Mouse (Mus musculus) ovary, postnatal 10 days (tissue): ENCODE data around the gene Faah.
A peak's percentile ranks its signal among the peaks of the same experiment; 100 is the strongest.

Experiments
- DNase-seq: peaks from one replicate; pipeline ENCODE4 v3.0.0; 2022; ENCODE audit warnings: low spot score

Gene Faah

DNA sequence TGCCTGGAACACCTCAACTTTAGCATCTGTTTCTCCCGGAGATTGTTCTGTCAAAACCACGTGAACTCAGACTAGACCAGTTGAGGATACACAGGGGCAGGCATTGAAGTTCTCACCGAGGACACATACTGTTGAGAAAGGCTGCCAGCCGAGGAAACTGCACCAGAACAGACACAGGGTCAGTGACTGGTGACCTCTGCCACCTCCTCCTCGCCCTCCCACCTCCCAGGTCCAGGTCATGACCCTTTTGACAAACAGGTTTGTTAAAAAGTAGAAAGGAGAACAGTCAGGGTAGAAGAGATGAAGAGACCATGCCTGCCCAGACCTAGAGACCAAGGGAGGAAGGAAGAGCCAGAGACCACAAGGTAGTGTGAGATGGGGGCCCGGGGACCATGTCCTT is 17.1 kb downstream of the Faah start:
- DNase-seq = no peak

DNA sequence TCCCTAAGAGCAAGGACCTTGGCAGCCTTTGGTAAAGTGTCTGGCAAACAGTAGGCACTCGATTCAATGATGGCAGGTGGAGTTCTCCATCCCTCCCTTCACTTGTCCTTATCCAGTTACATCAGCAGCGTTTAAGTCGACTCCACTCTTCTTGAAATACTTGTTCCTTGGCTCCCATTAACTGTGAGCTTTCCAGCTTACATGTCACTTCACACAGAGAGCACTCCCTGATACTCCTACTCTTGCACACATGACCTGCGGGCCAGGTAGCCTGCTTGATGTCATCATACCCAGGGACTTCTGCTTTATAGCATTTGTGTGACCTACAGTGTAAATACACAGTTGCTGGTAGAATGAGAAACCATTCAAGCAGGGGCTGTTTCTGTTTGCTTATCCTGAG is 21.0 kb downstream of the Faah start:
- no peak for DNase-seq

DNA sequence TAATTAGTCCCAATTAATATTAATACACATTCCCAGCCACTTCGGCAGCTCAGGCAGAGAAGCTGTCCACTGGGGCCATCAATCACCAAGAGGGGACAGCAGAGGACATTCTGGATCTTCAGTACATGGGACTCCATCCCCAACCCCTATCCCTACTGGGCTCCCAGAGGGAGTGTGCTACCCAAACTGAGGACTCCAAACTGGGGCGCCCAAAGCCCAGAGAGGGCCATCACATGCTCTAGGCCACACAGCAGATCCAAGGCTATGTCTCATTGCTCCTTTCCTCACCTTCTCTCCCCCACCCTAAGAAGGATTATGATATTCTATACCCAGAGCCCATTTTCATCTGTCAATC is 22.4 kb downstream of the Faah start:
- no peak for DNase-seq

DNA sequence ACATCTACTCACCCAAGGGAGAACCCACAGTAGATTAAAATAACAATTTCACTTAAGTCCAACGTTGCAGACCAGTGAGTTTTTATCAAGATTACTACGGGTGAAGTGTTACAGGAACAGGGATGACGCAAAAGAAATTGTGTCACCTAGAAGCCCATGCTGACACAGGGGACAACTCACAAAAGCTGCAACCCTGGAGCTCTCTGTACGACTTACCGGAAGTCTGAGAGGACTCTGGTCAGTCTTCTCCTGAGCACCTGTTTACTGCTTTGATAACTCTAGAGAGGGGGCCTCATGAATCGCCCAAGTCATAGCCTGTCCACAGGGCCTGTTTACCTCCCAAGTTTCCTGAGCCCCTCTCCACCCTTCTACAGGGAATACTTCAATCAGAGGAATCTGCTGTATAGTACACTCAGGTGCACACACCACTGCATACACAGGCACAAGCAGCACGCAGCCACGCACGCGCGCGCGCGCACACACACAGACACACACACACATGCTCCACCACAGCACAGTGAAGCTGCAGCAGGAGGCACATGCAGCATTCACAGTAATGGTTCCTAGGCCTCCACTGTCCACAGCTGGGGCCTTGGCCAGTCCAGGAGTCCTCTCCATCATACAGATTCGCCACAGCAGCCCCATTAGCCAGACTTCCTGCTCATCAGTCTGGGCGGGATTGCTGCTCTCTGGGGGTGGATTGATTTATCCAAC is 22.9 kb downstream of the Faah start:
- DNase-seq = no peak

DNA sequence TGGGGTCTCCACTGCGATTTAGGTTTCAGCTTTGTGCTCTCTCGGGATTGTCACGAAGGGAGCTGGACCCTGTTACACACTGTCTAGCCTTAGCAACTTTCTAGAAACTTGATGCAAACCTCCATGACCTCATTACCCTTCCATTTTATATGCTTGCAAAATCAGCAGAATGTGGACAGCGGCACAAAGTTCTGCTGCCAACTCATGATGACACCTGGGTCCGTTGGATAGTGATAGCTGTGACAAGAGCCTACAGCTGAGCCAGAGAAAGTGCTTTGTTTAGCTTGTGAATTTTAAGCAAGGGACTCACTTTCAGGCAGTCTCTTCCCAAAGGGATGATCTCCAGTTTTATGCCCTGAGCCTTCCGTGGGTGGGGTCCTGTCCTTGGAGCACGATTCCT is 28.3 kb downstream of the Faah start:
- no peak for DNase-seq

DNA sequence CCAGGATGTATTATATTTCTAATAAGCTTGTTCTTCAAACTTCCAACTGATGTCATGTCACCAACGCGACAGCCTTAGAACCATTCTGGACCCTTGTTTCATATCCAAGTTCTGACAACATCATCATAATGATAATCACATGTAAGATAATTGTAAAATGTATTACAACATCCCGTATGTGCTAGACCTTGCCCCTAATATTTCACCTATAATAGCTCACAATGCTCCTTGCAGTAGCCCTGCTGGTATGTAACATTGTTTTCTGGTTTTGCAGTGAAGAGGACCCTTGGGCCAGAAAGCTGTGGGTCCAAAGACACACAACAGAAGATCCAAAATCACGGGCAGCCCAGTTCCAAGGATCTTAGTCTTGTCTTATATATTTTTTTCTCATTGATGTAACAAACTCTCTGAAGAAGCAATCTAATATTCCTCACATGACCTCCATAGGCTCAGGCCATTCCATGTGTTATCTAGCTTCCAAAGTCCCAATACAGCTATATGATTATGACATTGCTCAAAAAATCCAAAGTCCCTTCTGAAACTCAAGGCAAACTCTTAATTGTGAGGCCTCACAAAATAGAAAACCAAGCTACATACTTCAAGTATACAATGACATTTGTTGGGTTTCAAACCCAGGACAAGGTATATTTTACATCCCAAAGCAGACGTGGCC is 29.7 kb downstream of the Faah start:
- no peak for DNase-seq

DNA sequence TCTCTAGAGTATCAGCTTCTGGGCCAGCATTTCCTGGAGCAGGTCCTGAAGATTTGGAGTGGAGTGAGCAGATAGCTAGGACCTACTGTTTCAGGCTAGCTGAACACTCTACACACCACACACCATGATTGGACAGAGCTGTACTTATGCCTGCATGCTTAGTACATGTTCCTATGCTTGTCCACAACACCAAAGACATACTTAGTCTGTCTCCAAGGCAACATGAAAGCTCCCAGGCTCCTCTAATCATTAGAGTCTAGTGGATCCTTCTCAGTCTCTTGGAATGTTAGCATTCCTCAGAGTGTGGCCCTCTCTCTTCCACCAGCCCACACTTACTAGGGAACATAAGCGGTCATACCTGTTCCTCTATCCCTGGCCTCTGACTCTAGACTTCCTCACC is 30.3 kb downstream of the Faah start:
- DNase-seq = no peak

DNA sequence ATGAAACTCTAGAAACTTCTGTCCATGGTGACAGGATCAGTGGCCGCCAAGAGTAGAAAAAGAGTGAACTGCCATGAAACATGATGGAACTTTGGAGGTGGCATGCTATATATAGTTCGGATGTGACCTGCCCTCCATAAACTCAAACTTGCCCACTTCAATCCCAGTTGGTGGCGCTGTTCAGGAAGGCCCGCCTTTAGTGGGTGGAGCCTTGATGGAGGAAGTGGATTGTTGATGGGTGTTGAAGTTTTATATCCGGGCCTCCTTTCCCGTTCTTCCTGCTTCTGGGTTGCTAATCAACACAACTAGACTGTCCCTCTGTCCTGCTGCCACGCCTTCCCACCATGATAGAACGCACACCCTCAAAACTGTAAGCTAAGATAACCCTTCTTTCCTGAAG is 32.8 kb downstream of the Faah start:
- DNase-seq = no peak

DNA sequence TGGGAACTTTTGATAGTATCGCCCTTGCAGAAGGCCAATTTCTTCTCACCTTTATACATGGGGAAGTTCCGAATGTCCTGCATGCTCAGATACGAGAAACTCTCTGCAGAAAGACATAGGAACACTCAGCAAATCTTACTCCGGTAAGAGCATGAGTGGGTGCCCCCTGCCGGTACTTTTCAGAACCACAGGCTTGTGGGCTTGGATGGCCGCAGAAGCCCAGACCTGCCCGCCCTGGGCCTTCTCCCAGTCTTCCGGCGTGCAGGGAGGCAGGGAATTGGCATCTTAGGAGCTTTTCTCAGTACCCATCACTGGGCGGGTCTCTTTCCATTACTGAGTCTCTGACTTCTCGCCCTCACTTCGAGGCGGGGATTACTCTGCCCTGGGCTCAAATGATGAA is 33.6 kb downstream of the Faah start:
- peak; percentile 85 for DNase-seq

DNA sequence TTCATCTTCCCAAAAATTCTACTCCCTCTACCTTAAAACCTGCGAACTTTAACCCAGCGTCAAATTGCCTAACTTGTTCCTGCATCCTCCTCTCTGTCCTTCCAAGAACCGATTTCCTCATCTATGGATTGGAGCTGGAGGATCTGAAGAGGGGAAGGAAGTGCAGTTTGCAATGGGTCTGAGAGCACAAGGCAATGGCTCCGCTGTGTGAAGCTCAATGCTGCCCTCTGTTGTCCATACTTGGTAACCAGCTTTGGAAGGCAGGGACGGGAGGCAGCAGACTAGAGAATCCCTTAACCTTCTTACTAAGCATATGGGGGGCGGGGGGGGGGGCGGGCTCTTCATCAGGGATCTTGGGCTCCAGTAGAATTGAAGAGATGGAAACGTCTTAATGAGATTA is 37.0 kb downstream of the Faah start:
- DNase-seq = peak; percentile 38

DNA sequence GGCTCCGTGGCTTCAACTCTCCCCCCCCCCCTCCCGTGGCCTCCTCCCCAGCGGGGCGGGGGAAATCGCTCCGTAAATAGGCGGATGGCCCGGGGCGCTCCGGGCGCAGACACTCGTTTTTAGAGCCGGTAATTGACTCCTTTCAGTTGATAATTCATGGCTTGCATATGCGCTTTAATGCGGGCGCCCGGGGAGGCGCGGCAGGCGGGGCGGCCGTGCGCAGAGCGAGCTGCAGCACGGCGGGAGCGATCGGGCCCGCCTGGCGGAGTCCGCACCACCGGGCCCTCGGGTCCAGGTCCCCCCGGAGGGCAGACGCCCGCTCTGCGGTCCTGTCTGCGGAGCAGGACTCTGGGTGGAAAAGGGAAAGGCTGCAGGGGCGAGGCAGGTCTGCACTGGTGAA is 38.3 kb downstream of the Faah start:
- no peak for DNase-seq

DNA sequence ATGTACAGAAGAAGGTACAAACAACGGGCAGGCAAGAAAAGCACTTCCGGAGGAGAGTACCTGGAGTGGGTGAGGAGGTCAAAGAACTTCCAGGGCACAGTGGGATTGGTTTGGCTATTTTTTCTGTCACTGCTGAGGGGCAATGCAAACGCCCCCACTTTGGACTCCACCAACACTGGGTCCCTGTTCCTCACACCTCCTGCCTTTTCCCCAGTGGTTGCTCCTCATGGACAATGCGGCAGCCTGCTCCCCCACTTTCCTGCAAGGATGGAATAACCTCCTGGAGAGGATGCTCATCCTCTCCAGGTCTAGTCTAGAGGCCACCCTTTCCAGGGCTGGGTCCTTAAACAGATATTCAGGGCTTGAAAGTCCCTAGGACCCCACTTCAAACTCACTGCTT is 38.8 kb downstream of the Faah start:
- DNase-seq = no peak

DNA sequence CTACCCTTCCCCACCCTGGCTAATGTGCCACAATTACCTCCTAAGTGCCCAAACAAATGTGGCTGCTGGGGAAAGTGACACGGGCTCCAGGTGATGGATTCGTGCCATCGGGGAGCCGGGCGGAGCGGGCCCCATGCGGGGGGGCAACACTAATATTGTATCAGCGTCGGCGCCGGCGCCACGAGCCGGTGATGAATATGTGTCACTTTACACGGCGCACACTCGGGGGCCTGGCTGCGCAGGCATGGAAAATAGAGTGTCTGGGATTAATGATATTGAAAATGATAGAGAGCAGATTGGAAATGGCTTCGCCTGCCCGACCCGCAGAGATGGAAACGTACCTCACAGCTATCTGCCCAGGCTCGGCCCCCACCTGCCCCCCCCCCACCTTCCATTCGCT is 45.2 kb downstream of the Faah start:
- no peak for DNase-seq

DNA sequence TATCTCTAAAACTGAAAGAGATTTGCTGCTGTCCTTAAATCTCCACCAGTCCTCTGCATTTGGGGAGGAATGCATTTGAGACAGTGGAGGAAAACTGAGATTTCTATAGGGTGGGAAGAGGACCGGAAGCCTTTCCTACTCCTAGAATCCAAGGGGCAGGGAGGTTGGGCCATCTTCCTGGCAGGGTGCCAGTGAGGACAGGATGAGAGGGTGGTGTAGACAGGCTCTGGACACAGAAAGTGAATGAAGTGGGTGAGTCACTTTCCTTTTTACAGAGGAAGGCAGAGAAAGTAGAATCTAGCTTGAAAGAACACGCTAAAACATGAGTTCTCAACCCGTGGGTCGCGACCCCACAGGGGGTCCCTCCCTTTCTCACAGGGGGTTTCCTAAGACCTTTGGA is 53.3 kb downstream of the Faah start:
- no peak for DNase-seq

DNA sequence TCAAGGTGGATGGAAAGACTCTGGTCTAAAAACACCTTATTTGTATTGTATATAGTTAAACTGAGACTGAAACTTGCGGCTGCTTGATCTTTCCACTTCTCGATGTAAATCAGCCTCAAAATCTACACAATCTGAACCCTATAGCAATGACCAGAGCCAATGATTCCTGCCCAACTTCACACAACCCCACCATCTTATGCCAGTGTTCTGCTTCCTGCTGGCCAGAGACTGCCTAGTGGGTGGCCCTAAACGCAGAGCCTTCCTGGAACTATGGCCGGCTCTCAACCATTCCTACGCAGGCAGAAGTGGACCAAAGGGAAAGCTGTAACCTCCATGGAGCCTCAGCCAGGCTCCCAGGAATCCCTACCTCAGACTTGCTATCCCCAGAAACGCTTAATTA is 54.0 kb downstream of the Faah start:
- no peak for DNase-seq

DNA sequence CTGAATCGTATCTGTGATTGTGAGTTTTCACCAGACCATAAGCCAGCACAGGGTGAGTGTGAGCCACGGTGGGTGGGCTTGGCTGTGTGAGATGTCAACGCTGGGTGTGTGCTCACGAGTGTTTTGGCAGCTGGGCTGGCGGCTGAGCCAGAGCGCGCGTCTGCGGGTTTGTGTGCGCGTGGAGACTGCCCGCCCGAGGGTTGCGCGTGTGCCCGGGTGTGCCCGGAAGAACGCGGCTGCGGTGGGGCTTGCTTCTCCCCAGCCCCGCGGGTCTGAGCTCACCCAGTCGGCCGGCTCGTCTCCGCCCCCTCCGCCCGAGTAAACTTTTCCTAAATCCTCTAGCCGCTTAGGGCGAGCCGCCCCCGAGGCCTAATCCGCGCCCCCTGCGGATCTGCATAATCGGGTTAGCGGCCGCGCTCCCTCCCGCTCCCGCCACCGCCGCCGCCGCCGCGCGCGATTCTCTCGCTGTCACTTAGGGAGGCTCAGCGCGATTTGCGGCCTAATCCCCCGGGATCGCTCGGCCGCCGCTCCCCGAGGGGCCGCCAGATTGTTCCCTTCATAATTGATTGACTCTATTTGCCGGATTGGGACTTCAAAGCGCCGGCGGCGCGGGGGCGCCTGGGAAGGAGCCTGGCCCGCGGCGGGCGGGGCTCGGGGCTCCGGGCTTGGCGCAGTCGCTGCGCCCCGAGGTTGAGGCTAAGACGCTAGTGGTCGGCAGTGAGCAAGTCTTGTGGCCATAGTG is 54.9 kb downstream of the Faah start:
- DNase-seq = peak; percentile 15

DNA sequence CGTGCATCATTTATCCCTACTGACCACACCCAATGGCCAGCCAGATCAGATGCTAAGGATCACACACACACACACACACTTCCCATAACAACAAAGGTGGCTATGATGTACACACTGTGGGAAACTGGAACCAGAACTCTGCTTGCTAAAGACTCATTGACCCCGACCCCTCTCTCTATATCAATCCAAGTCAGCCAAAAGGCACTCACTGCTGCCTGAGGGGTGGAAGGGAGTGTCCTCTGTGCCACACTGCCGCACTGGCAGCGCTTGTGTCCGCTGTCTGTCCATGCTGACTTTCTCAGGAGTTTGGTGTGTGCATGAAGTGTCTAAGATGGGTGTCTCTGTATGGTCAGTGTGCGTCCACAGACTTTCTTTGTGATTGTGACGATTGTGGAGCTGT is 55.7 kb downstream of the Faah start:
- DNase-seq = no peak

DNA sequence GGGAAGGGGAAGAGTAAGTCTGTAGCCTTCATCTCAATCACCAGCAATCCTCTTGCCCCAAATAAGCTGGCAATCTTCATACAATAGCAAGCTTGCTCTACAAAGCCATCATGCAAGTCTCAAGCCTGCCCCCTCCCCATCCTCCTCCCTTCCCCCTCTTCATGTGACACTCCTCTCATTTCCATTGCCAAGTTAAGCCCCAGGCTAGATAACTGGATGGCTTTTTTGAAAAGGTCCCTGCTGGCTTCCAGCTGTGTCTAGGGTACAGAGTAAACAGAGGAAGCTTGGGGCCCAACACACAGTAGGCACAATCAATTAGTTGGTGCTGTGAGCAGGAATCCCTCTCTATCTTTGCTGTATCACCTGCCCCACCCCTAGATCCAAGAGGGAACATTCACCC is 58.2 kb downstream of the Faah start:
- no peak for DNase-seq

DNA sequence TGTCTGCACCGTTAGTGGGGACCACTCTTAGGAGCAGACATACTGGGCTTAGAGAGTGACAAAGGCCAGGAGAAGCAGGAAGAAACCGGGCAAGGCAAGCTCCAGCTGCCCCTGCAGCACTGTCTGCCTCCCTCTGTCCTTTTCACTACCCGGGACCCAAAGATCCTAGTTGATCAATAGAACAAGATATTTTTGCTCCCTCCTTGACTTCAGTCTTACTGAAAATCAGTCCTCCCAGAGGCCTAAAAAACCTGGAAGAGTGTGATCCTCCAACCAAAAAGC is 62.3 kb downstream of the Faah start:
- no peak for DNase-seq

DNA sequence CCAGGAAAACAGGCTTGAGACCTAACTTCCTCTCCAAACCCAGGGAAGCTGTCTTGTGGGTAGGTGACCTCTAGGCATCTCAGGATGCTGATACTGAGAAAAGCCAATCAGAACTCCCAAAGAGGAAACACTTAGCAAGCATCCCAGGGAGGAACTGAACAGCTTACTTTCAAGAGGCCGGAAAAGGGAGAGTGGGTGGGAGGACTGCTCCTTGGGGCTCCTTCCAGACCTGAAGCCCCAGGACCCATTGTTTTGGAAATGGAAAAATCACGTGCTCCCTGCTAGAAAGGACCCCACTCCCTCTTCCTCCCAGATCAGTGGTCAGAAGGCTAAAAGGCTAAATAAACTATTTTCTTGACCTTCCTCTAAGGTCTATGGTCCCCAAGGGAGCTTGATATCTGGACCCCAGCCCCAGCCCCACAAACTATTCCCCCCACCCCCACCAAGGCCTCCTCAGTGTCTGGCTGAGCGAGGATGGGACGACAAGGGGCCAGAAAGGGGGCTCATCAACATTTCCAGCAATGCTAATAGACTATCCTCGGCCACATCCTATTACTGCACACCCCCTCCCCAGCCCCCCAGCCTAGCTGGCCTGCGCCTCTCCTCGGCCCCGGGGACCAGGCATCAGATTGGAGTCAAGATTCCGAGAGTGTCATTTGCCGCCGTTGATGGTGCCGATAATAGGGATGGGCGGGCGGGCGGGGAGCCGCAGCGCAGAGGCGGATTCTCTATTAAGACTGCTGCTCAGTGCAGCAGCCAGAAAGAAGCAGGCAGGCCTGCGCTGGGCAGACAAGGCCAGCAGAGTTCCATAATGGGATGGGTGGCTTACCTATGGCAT is 62.9 kb downstream of the Faah start:
- DNase-seq = no peak

DNA sequence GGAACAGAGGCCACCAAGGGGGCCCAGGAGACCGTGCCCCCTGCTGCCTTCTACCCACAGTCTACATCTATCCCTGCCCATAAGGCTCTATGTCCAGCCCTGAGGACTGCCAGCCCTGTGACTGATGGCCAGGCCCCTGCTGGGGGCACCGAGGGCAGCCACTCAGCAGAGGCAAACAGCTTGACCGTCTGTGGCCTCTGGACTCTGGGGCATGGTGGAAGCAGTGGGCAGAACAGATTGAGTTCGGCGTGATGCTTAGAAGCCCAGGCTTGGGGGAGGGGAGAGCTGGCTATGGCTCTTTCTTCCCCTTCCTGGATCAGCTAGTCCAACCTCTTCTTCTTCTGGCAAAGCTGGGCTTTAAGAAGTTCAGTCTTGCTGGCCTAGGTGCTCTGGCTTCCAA is 64.2 kb downstream of the Faah start:
- no peak for DNase-seq

DNA sequence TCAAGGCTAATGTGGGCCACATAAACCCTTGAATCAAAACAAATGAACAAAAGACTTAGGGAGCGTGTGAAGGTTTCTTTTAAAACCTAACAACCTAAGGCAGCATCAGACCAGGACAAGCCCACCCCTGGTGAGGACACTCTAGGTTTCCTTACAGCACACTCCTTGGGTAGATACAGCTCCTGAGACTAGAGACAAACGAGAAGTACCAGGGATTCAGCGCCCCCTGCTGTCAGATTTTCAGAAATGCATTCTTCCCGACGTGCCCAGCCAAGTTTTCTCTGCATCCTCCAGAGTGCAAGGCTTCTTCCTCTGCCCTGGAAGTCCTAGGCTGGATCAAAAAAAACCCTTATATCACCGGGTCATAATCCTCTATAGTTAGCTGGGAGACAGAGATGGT is 65.0 kb downstream of the Faah start:
- DNase-seq = no peak
